Mouse (Mus musculus): ENCODE data around the gene Rc3h1. TPM values are rescaled to one million over a fixed set of nuclear protein-coding genes. Genes with fewer than 3 reads are reported as not detected.
"Not testable (repeated sequence)": the region's sequence is repeated elsewhere in the genome, so short reads cannot be mapped to it uniquely, and the experiment has no call there.

Rc3h1 gene
- total RNA-seq, 2 experiments from 2014 or later, result 38.5 to 45.3 TPM

DNA sequence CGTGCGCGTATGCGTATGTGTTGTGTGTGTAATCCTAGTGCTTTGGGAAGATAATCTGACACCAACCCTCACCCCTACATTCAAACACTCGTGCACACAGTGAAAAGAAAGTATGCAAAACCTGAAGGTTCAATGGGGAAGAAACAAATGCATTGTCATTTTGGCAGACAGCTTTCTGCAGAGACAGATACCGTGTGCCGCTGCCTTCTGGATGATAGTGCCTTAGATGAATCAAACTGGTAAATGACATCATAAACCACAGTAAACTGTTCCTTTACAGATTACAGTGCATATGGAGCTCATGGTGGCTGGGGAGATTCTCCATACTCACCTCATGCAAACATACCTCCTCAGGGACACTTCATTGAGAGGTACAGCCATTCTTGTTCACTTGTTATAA, 57.0 kb downstream of the Rc3h1 start:
- no peak for DNase-seq

GRCm38 (mm10) chr1:160967268-160967667, 61.0 kb downstream of the Rc3h1 start:
- DNase-seq, result no peak

- no peak for DNase-seq
These were observed 62.4 kb downstream of the Rc3h1 start for GRCm38 (mm10) chr1:160968643-160969042.

DNA sequence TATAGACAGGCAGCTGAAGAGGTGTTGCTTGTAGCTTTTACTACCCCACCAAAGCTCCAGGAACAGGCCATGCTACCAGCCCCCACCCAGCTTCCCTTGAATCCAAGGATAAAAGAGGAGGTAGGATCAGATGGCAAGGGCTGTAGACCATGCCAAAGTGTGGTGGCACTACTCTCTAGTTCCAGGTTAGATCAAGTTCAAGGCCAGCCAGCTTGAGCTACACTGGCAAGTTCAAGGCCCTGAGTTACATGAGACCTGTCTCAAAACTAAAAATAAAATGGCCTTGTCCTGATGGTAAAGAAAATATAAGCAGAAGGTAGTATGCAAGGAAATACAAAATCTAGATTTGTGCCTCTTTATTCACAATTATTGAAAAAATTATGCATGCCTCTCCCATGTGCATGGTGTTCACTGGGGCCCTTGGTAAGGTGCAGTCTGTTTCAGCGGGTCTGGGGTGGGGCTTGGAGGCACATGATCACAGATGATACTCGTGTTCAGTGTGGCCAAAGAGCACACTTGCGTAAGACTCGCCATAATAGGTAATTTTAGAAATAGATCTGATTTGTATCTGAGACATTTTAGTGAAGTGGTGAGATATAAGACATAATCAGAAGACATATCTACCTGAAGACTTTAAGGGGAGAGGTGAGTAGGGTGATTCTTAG, 72.0 kb downstream of the Rc3h1 start, which contains the start of gene Serpinc1:
TSS of gene Serpinc1 (plus strand) at position 515 of the 665 bp plus-strand sequence.
- DNase-seq, result no peak

GRCm38 (mm10) chr1:160980021-160980420, 73.8 kb downstream of the Rc3h1 start:
- no peak for DNase-seq

DNA sequence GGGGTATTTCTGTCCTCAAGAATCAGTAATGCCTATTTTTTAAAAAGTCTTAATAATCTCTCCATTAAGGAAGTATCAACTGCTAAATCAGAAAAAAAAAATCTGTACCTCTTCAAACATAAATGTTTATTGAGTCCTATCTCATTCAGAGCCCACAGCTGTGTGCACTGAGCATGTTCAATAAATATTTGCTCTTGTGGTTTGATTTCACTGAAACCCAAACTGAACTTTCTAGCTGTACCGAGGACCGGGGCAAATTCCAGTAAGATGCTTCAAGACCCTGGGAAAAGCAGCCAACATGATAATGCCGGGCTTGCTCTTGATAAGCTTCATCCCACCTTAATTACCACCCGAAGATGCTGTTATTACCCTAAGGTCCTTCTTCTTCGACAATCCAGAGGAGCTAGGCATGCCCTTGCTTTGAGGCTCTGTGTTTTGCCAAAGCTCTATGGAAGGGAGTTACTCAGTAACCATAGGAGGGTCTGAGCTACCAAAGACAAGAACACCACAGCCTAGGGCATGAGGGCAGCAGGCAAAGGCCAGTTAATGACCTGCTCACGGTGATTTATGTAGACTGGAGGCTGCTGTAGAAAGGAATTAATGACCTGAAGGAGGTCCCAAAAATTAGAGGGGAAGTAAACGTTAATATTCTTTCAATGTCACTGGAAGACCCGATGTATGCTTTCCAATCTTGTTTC, 74.5 kb downstream of the Rc3h1 start:
- no peak for DNase-seq

DNA sequence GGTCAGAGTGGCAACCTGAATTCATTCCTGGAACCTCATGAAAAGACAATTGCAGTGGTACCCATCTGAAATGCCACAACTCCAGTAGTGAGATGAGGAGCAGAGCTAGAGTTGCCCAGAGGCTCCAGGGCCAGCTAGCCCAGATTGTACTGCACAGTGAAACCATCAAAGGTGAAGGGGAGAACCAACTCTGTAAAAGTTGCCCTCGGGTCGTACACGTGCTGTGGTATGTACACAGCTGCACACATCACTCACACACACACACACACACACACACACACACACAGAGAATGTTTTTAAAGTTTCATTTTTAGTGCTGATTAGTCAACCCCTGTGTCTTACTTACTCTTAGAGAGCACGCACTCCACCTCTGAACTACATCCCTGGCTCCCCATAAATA, 75.1 kb downstream of the Rc3h1 start:
- DNase-seq, result no peak

- peak; percentile 23 for DNase-seq
These were observed 76.7 kb downstream of the Rc3h1 start for GRCm38 (mm10) chr1:160982887-160983286.

- DNase-seq, result not testable (repeated sequence)
These were observed 78.5 kb downstream of the Rc3h1 start for GRCm38 (mm10) chr1:160984731-160985130.

- no peak for DNase-seq
These were observed 79.3 kb downstream of the Rc3h1 start for GRCm38 (mm10) chr1:160985477-160985876.

DNA sequence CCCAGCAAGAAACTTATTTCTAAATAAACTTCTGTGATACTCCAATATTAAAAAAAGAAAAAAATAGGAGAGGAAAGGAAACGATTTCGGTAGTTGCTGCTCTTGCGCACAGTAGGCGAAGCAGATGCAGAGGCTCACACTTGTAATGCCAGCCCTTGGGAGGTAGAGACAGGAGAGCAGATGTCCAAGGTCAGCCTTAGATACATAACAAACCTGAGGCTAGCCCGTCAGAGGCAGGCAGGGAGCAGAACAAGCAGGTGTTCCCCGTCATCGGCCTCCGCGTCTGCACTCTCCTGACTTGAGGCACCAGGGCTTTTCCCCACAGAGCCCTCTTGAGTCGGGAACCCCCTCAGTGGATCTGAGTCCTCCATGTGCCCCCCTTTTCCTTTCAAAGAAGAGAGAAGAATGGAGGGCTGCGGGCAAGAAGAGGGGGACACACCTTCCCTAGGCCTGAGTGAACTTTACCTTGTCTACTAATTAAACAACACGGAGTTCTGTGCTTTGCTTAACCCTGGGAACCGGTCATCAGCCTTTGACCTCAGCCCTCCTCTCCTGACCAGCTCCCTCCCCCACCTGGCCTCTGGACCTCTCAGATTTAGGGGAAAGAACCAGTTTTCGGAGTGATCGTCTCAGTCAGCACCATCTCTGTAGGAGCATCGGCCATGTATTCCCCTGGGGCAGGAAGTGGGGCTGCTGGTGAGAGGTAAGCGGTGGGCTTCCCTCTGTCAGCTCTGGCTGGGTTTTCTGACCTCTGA, 80.8 kb downstream of the Rc3h1 start:
- DNase-seq, result no peak

- no peak for DNase-seq
These were observed 83.2 kb downstream of the Rc3h1 start for GRCm38 (mm10) chr1:160989395-160989794.

GRCm38 (mm10) chr1:160993851-160994250, 87.6 kb downstream of the Rc3h1 start:
- DNase-seq, result no peak

DNA sequence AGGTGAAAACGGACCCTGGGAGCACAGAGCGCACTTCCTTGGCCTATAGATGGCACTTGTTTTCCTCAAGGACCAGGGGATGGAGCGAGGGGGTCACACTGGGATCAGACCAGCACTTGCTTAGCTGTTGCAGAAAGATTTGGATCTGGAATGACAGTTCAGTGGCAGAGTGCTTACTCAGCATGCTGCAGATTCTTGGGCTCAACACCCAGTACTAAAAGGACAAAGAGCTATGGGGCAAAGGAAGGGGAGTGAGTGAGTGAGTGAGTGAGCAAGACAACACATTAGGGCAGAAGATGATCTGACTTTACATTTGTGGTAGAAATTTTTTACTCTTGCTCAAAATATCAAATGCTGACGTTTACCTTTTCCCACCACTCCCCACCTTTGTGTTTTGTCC, 98.7 kb downstream of the Rc3h1 start:
- DNase-seq, result no peak

DNA sequence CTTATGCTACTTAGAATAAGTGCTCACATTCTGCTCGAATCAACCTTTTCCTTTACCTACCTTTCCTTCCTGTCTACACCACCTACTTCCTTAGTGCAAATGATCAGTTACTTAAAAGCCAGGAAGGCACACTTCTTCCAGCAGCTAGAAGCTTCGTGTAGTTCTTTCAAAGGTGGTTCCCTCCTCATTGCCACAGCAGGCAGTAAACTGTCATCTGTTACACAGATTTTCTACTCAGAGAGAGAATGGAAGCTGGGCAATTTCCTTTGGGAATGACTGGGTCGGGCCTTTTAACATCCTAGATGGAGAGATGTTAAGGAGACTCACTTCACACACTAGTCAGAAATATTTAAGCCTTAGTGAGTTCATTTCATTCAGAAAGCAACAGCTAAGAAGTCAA, 99.3 kb downstream of the Rc3h1 start:
- DNase-seq, result no peak

DNA sequence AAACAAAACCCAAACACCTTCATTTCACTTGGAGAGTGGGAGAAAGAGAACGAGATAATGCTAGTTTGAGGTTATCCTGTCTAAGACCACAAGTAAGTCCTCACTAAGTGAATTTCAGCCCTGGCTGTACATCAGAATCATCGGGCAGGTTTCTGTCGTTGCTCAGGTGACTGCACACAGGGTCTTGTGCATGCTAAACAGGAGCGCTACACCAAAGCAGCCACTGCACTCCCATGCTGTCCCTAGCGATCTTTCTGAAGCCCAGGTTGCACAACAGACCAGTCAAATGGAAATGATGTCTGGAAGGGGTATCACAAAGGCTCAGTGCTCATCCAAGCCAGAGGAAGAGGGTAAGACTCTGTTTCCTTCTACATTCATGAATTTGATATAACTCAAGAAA, 100.3 kb downstream of the Rc3h1 start:
- no peak for DNase-seq

DNA sequence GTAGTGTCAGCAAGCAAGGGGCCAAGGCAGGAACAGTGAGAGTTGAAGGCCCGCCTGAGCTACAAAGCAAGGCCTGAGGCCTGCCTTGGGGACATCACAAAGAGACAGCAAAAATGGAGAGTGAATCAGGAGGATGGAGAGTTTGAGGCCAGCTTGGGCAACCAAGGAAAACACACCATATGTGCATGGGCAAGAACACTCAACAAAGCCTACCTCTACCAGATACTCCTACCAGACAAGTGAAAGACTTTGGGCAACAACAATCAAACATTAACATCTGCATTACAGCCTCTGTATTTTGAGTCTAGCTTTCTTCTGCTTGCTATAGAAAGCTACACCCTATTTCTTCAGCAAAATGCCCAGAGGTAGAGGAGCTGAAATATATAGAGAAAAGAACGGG, 101.8 kb downstream of the Rc3h1 start:
- DNase-seq, result no peak

GRCm38 (mm10) chr1:161010436-161010835, 104.2 kb downstream of the Rc3h1 start:
- no peak for DNase-seq

- DNase-seq, result no peak
These were observed 110.2 kb downstream of the Rc3h1 start for GRCm38 (mm10) chr1:161016378-161016777.

GRCm38 (mm10) chr1:161020051-161020450, 113.8 kb downstream of the Rc3h1 start:
- DNase-seq, result no peak

All from adrenal gland, postnatal 10 days (tissue).